Mouse (Mus musculus) gastrocnemius, postnatal 10 days (tissue): Measurements from ENCODE around the gene Gm10065. TPM values are rescaled to one million over a fixed set of nuclear protein-coding genes. Genes with fewer than 3 reads are reported as not detected.

ENCODE experiments used
- microRNA-seq, 2 experiments: library from miRNA; unstranded; fragments of <30 nt; microRNA quantifications; one replicate each; pipeline ENCODE4 v1.2.0; 2021
- total RNA-seq, 2 experiments: library from RNA; stranded (reverse); gene quantifications; 2 replicates each; pipeline ENCODE4 v1.2.3; 2021

Gene Gm10065
- total RNA-seq, 2 experiments from 2014 or later, result not detected

Small RNA genes lying within 50 kb of the gene (microRNA-seq; reads per million reads assigned to microRNA genes)
- gene Mir1896, result 0 reads per million in 2 experiments

Other genes starting within 250 kb of the Gm10065 start
- gene Gpx5, start 186.7 kb downstream of the Gm10065 start, total RNA-seq, result not detected
- gene Gpx6, start 167.3 kb downstream of the Gm10065 start, total RNA-seq, result not detected
- gene Olfr1367, start 132.5 kb downstream of the Gm10065 start, total RNA-seq, result not detected
- gene Zscan12, start 116.6 kb downstream of the Gm10065 start, total RNA-seq, result 1 to 10 TPM; 6.2 to 6.3 TPM
- 10 to 100 TPM; 16.6 to 22.1 TPM for gene Zkscan3, start 76.7 kb downstream of the Gm10065 start, total RNA-seq
- gene Pgbd1, start 38.4 kb downstream of the Gm10065 start, total RNA-seq, result under 1 TPM; 0.16 to 0.50 TPM
- 10 to 100 TPM; 10.9 to 15.4 TPM for gene Zscan26, start 25.7 kb downstream of the Gm10065 start, total RNA-seq
- under 1 TPM; 0.38 to 0.52 TPM for gene Nkapl, start 10.9 kb downstream of the Gm10065 start, total RNA-seq
- gene Zkscan4, start 534 bp downstream of the Gm10065 start, total RNA-seq, result 1 to 10 TPM; 1.2 to 1.6 TPM
- 10 to 100 TPM; 11.5 to 12.4 TPM for gene AK157302, start 15.8 kb upstream of the Gm10065 start, total RNA-seq
- gene Gm11273, start 22.0 kb upstream of the Gm10065 start, total RNA-seq, result 100 to 1,000 TPM; 118 to 122 TPM
- 10 to 100 TPM in 1 of 2 experiments, 1 to 10 TPM in 1; 8.0 to 11.4 TPM for gene Zkscan8, start 51.7 kb upstream of the Gm10065 start, total RNA-seq
- not detected for gene Olfr1366, start 63.4 kb upstream of the Gm10065 start, total RNA-seq
- not detected for gene Olfr1535, start 80.5 kb upstream of the Gm10065 start, total RNA-seq
- not detected for gene Olfr1364, start 102.3 kb upstream of the Gm10065 start, total RNA-seq
- not detected for gene Olfr1362, start 134.6 kb upstream of the Gm10065 start, total RNA-seq
- gene Olfr11, start 163.1 kb upstream of the Gm10065 start, total RNA-seq, result not detected
- not detected for gene Olfr1361, start 183.9 kb upstream of the Gm10065 start, total RNA-seq
- gene Olfr1360, start 198.0 kb upstream of the Gm10065 start, total RNA-seq, result not detected
- not detected for gene Olfr1359, start 218.7 kb upstream of the Gm10065 start, total RNA-seq
- gene Hist1h2bl, start 236.7 kb upstream of the Gm10065 start, total RNA-seq, result 100 to 1,000 TPM; 184 to 186 TPM
- 100 to 1,000 TPM; 125 TPM for gene Hist1h2ai, start 237.0 kb upstream of the Gm10065 start, total RNA-seq
- gene Hist1h3h, start 238.2 kb upstream of the Gm10065 start, total RNA-seq, result 100 to 1,000 TPM; 240 to 265 TPM
- gene Hist1h2bm, start 242.6 kb upstream of the Gm10065 start, total RNA-seq, result 10 to 100 TPM; 50.7 to 68.7 TPM